Mouse (Mus musculus) olfactory bulb, adult 2 months (tissue): ENCODE measurements around the gene Tnip1. TPM values are rescaled to one million over a fixed set of nuclear protein-coding genes. Genes with fewer than 3 reads are reported as not detected.

Source experiments
- H3K27ac ChIP-seq: fragments of 200-500 bp; 2 replicates; pipeline ENCODE4 v1.5.1; 2012; ENCODE audit warnings: low read depth, low read length; ENCODE audit not compliant: insufficient read depth
- H3K4me1 ChIP-seq: fragments of 200-500 bp; 2 replicates; pipeline ENCODE4 v1.6.1; 2012; ENCODE audit warnings: low read length; ENCODE audit not compliant: control insufficient read depth, insufficient read depth
- H3K4me3 ChIP-seq: fragments of 200-500 bp; 2 replicates; pipeline ENCODE4 v1.5.1; 2012; ENCODE audit warnings: mild to moderate bottlenecking, low read depth, low read length, moderate library complexity; ENCODE audit not compliant: insufficient read depth
- CTCF ChIP-seq: fragments of 200-500 bp; IDR thresholded peaks from 2 replicates; pipeline ENCODE4 v1.5.1; 2012; ENCODE audit warnings: low read depth, mild to moderate bottlenecking, low read length, moderate library complexity; ENCODE audit not compliant: insufficient read depth
- POLR2A ChIP-seq: fragments of 200-500 bp; IDR thresholded peaks from 2 replicates; pipeline ENCODE4 v1.6.1; 2012; ENCODE audit warnings: mild to moderate bottlenecking, low read depth, low read length, moderate library complexity; ENCODE audit not compliant: insufficient read depth
- WGBS: fragments of 180-500 bp; shearing (Covaris S2); methylation state at CpG from one replicate; pipeline ENCODE4 v1.1.7; 2018; 5-methylcytosine and 5-hydroxymethylcytosine counted together
- polyA plus RNA-seq: library from polyadenylated mRNA; stranded (reverse); fragments of >200 nt; gene quantifications from 2 replicates; pipeline ENCODE4 v1.2.4, GENCODE M21; 2012; ENCODE audit warnings: low replicate concordance; ENCODE audit not compliant: missing spikeins, insufficient read depth, insufficient read length

The Tnip1 gene
- polyA plus RNA-seq, 1 experiment, result 110 TPM

GRCm38 (mm10) chr11:54882671-54883070, 80.0 kb downstream of the Tnip1 start:
- 62% methylated on average over 8 of the region's 8 CpGs for WGBS
- peaks cover 2% of the 10 kb centered on the region; the same call in 1 of the 2 replicates for H3K4me1 ChIP-seq
- H3K27ac ChIP-seq, result no peak overlapping the region
- no peak overlapping the region for H3K4me3 ChIP-seq
- TF ChIP-seq CTCF (no peak), POLR2A (no peak)

- no peak for TF ChIP-seq POLR2A
- TF ChIP-seq CTCF, result no peak
- peaks cover 2% of the 10 kb centered on the region; the same call in 1 of the 2 replicates for H3K4me1 ChIP-seq
- 40% methylated on average over 2 of the region's 2 CpGs for WGBS
- H3K4me3 ChIP-seq, result no peak overlapping the region
- no peak overlapping the region for H3K27ac ChIP-seq
Measured at GRCm38 (mm10) chr11:54881051-54881474, 81.7 kb downstream of the Tnip1 start.

- Histone ChIP-seq H3K27ac (no peak overlapping the region), H3K4me1 (peaks cover 2% of the 10 kb centered on the region; the same call in 1 of the 2 replicates), H3K4me3 (no peak overlapping the region)
- 89% methylated on average over 10 of the region's 10 CpGs for WGBS
- TF ChIP-seq POLR2A, result no peak
- TF ChIP-seq CTCF, result no peak
Measured at GRCm38 (mm10) chr11:54879922-54880321, 82.8 kb downstream of the Tnip1 start.

GRCm38 (mm10) chr11:54879434-54879833, 83.3 kb downstream of the Tnip1 start:
- WGBS, result 28% methylated on average over 4 of the region's 4 CpGs
- Histone ChIP-seq H3K4me3 (no peak overlapping the region), H3K4me1 (peaks cover 2% of the 10 kb centered on the region; the same call in 1 of the 2 replicates), H3K27ac (no peak overlapping the region)
- TF ChIP-seq CTCF (no peak), POLR2A (no peak)

- peaks cover 2% of the 10 kb centered on the region; the same call in 1 of the 2 replicates for H3K4me1 ChIP-seq
- H3K27ac ChIP-seq, result no peak overlapping the region
- WGBS, result 86% methylated on average over 6 of the region's 6 CpGs
- H3K4me3 ChIP-seq, result no peak overlapping the region
- TF ChIP-seq POLR2A (no peak), CTCF (no peak)
Measured at GRCm38 (mm10) chr11:54878893-54879292, 83.8 kb downstream of the Tnip1 start.

GRCm38 (mm10) chr11:54876031-54876430, 86.7 kb downstream of the Tnip1 start:
- 97% methylated on average over 5 of the region's 5 CpGs for WGBS
- no peak overlapping the region for H3K27ac ChIP-seq
- H3K4me1 ChIP-seq, result peaks cover 2% of the 10 kb centered on the region; the same call in 1 of the 2 replicates
- no peak for TF ChIP-seq POLR2A
- TF ChIP-seq CTCF, result no peak
- no peak overlapping the region for H3K4me3 ChIP-seq

- no peak for TF ChIP-seq CTCF
- TF ChIP-seq POLR2A, result no peak
- 49% methylated on average over 7 of the region's 7 CpGs for WGBS
- H3K4me1 ChIP-seq, result no peaks in the 10 kb centered on the region
- H3K27ac ChIP-seq, result no peak overlapping the region
- no peak overlapping the region for H3K4me3 ChIP-seq
Measured at GRCm38 (mm10) chr11:54871831-54872537, 90.7 kb downstream of the Tnip1 start.

- 50% methylated on average over 3 of the region's 3 CpGs for WGBS
- no peaks in the 10 kb centered on the region for H3K4me1 ChIP-seq
- no peak for TF ChIP-seq CTCF
- TF ChIP-seq POLR2A, result no peak
- H3K27ac ChIP-seq, result no peak overlapping the region
- no peak overlapping the region for H3K4me3 ChIP-seq
Measured at GRCm38 (mm10) chr11:54869318-54869717, 93.4 kb downstream of the Tnip1 start.

- Histone ChIP-seq H3K4me3 (no peak overlapping the region), H3K27ac (no peak overlapping the region), H3K4me1 (no peaks in the 10 kb centered on the region)
- TF ChIP-seq CTCF (no peak), POLR2A (no peak)
- WGBS, result 57% methylated on average over 2 of the region's 2 CpGs
Measured at GRCm38 (mm10) chr11:54868445-54868844, 94.3 kb downstream of the Tnip1 start.
